Mouse (Mus musculus) common myeloid progenitor, adult 5-6 weeks (primary cell): ENCODE data around the gene Vps13c. TPM values are rescaled to one million over a fixed set of nuclear protein-coding genes. Genes with fewer than 3 reads are reported as not detected.
A peak's percentile ranks its signal among the peaks of the same experiment; 100 is the strongest.

ENCODE experiments used
- ATAC-seq: replicated peaks from 2 replicates; pipeline ENCODE4 v1.8.0; 2016; ENCODE audit warnings: low read depth, mild to moderate bottlenecking, moderate TSS enrichment, inconsistent platforms; ENCODE audit not compliant: poor library complexity, severe bottlenecking
- total RNA-seq: library from RNA; stranded (forward); fragments of 200-1000, 187-1606 nt; gene quantifications from 2 replicates; pipeline ENCODE4 v1.2.3, GENCODE M21; 2017

Gene Vps13c
- total RNA-seq, 1 experiment from 2014 or later, result 42.2 TPM

- ATAC-seq, result 0 out of 2 replicates have a peak, but pooled peaks have one; percentile 32
Observed at GRCm38 (mm10) chr9:67830411-67831358, 9.5 kb upstream of the Vps13c start.

GRCm38 (mm10) chr9:67831359-67832045 is 8.7 kb upstream of the Vps13c start:
- no peak for ATAC-seq

GRCm38 (mm10) chr9:67832046-67832605 is 8.1 kb upstream of the Vps13c start, which contains the start of gene C2cd4a:
Gene C2cd4a (minus strand): TSS chr9:67832330.
- ATAC-seq, result no peak

GRCm38 (mm10) chr9:67834535-67834934 is 5.7 kb upstream of the Vps13c start:
- ATAC-seq, result no peak

GRCm38 (mm10) chr9:67837311-67837710 is 2.9 kb upstream of the Vps13c start:
- no peak for ATAC-seq

- ATAC-seq, result no peak; the same call in 1 of the 2 replicates
Observed at GRCm38 (mm10) chr9:67842797-67843196, 2.6 kb downstream of the Vps13c start.

- peak; percentile 65 for ATAC-seq
Observed at GRCm38 (mm10) chr9:67845012-67845411, 4.8 kb downstream of the Vps13c start.

- peak; percentile 24 for ATAC-seq
Observed at GRCm38 (mm10) chr9:67845648-67846047, 5.5 kb downstream of the Vps13c start.

- ATAC-seq, result no peak
Observed at GRCm38 (mm10) chr9:67846089-67846488, 5.9 kb downstream of the Vps13c start.

- ATAC-seq, result no peak
Observed at GRCm38 (mm10) chr9:67847606-67848005, 7.4 kb downstream of the Vps13c start.

- ATAC-seq, result no peak
Observed at GRCm38 (mm10) chr9:67849397-67849796, 9.2 kb downstream of the Vps13c start.

GRCm38 (mm10) chr9:67849846-67850245 is 9.7 kb downstream of the Vps13c start:
- ATAC-seq, result no peak

- no peak for ATAC-seq
Observed at GRCm38 (mm10) chr9:67851150-67851549, 11.0 kb downstream of the Vps13c start.

- no peak for ATAC-seq
Observed at GRCm38 (mm10) chr9:67860273-67860672, 20.1 kb downstream of the Vps13c start.

- ATAC-seq, result no peak
Observed at GRCm38 (mm10) chr9:67863332-67863731, 23.1 kb downstream of the Vps13c start.

- ATAC-seq, result no peak
Observed at GRCm38 (mm10) chr9:67864011-67864410, 23.8 kb downstream of the Vps13c start.

- no peak for ATAC-seq
Observed at GRCm38 (mm10) chr9:67865411-67865810, 25.2 kb downstream of the Vps13c start.

GRCm38 (mm10) chr9:67867411-67867810 is 27.2 kb downstream of the Vps13c start:
- ATAC-seq, result no peak

- peak; percentile 52; the same call in 1 of the 2 replicates for ATAC-seq
Observed at GRCm38 (mm10) chr9:67869691-67870450, 29.7 kb downstream of the Vps13c start.
